Mouse (Mus musculus) embryonic fibroblast, embryonic 13.5 days (primary cell): ENCODE data around the gene Sparcl1.

Experiments used
- CTCF ChIP-seq: IDR thresholded peaks from 2 replicates; pipeline ENCODE4 v1.5.1; 2011; ENCODE audit warnings: mild to moderate bottlenecking, control low read depth, low read length, moderate library complexity, borderline replicate concordance; ENCODE audit not compliant: insufficient read depth
- POLR2A ChIP-seq: IDR thresholded peaks from 2 replicates; pipeline ENCODE4 v1.6.1; 2011; ENCODE audit warnings: low read depth, mild to moderate bottlenecking, control low read depth, low read length, moderate library complexity

- TF ChIP-seq CTCF: no peak
- no peak for TF ChIP-seq POLR2A
These were observed 17.4 kb upstream of the Sparcl1 start for GRCm38 (mm10) chr5:104130891-104131290.
